Mouse (Mus musculus): ENCODE measurements around the gene Inf2.

DNA sequence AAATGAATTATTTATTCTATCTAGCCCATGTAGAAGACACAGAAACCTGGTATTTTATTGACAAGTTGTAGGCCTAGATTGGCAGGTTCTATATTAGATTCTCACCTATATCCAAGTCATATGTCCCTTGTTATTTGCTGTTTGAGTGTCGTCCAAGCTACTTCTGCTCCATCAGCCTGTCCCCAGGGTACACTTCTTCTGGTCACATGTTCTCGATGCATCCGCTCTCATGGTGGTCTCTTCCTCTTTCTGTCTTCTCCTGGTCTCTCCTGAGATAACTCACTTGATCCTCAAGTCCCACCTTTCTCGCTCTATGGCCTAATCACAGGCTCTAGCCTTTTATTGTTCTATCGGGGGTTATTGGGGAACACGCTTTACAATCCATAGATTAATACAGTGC, 25.6 kb upstream of the Inf2 start:
- TF ChIP-seq CTCF (IDR thresholded peaks at IDR 0.05; ENCODE audit: low read depth): no peak
- no peak for TF ChIP-seq EP300 (IDR thresholded peaks at IDR 0.05; ENCODE audit: low read depth)
